Mouse (Mus musculus) intestine, embryonic 16.5 days (tissue): ENCODE measurements around the gene Lcn3. TPM values are rescaled to one million over a fixed set of nuclear protein-coding genes. Genes with fewer than 3 reads are reported as not detected.
"Not testable (repeated sequence)": the region's sequence is repeated elsewhere in the genome, so short reads cannot be mapped to it uniquely, and the experiment has no call there.

Experiments used
- ATAC-seq: fragments of 200-750 bp; cut with Nextera tagmentation; 2 replicates; pipeline ENCODE4 v1.8.0; 2017; ENCODE audit warnings: moderate TSS enrichment, moderate library complexity
- H3K27ac ChIP-seq: fragments of 300-500 bp; sonication (generic); 2 replicates; pipeline ENCODE4 v1.5.1; 2014; ENCODE audit warnings: mild to moderate bottlenecking, low read length
- H3K27me3 ChIP-seq: fragments of 300-500 bp; sonication (generic); replicated peaks from 2 replicates; pipeline ENCODE4 v1.6.1; 2014; ENCODE audit warnings: low read length, control low read depth, mixed read lengths; ENCODE audit not compliant: control insufficient read depth, insufficient read depth
- H3K36me3 ChIP-seq: fragments of 300-500 bp; sonication (generic); 2 replicates; pipeline ENCODE4 v1.6.1; 2014; ENCODE audit warnings: low read length, control low read depth; ENCODE audit not compliant: control insufficient read depth, insufficient read depth
- H3K4me1 ChIP-seq: fragments of 300-500 bp; sonication (generic); 2 replicates; pipeline ENCODE4 v1.6.1; 2014; ENCODE audit warnings: low read length, control low read depth, mixed read lengths; ENCODE audit not compliant: control insufficient read depth, insufficient read depth
- H3K4me2 ChIP-seq: fragments of 300-500 bp; sonication (generic); 2 replicates; pipeline ENCODE4 v1.6.1; 2014; ENCODE audit warnings: low read depth, low read length, control low read depth
- H3K4me3 ChIP-seq: fragments of 300-500 bp; sonication (generic); 2 replicates; pipeline ENCODE4 v1.5.1; 2014; ENCODE audit warnings: mild to moderate bottlenecking, low read length
- H3K9ac ChIP-seq: fragments of 300-500 bp; sonication (generic); 2 replicates; pipeline ENCODE4 v1.6.1; 2014; ENCODE audit warnings: low read depth, low read length
- H3K9me3 ChIP-seq: fragments of 300-500 bp; sonication (generic); 2 replicates; pipeline ENCODE4 v1.6.1; 2016; ENCODE audit warnings: low read length, control low read depth; ENCODE audit not compliant: control insufficient read depth
- whole genome bisulfite sequencing: fragments of 180-500 bp; shearing (Covaris S2); extraction: QIAGEN DNeasy Blood & Tissue Kit; methylation state at CpG from one replicate; pipeline ENCODE4 v1.1.7; 2014; 5-methylcytosine and 5-hydroxymethylcytosine counted together
- polyA plus RNA-seq: library from polyadenylated mRNA; unstranded; fragments of >200 nt; fragmentation: Nextera tagmentation; extraction: Ambion mirVana; gene quantifications from 2 replicates; pipeline ENCODE4 v1.2.1, GENCODE M21; 2015

Lcn3 gene
- polyA plus RNA-seq = not detected in 2 replicates

DNA sequence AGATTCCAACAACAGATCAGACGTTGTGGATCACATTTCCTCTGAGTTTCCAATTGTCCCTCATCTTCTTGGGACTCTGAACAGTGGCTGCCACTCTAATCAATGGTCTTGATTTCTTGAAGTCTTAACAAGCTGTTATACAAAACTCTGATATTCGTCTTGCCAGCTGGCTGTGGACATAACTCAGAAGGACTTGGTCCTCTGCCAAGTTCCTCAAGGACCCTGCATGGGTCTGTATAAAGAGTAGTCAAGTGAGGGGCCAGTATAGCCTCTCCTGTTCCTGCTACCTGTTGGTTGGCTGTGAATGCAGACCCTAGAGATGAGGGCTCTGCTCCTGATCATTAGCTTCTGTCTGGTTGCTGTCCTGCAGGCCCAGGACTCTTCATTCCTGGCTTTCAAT, at the start of gene Lcn3:
Gene Lcn3, plus strand, starts transcription at position 301 of the 400 bp plus-strand sequence.
- Histone ChIP-seq H3K4me2 (no peak within 1 kb of the TSS), H3K4me1 (no peaks in the 10 kb centered on the region), H3K9ac (no peak within 1 kb of the TSS), H3K36me3 (no peaks in the 10 kb centered on the region), H3K27ac (no peak within 1 kb of the TSS), H3K27me3 (no peaks in the 10 kb centered on the region), H3K4me3 (no peak within 1 kb of the TSS), H3K9me3 (no peaks in the 10 kb centered on the region)
- no peak for ATAC-seq
- WGBS = 42% methylated on average over 2 of the region's 2 CpGs

DNA sequence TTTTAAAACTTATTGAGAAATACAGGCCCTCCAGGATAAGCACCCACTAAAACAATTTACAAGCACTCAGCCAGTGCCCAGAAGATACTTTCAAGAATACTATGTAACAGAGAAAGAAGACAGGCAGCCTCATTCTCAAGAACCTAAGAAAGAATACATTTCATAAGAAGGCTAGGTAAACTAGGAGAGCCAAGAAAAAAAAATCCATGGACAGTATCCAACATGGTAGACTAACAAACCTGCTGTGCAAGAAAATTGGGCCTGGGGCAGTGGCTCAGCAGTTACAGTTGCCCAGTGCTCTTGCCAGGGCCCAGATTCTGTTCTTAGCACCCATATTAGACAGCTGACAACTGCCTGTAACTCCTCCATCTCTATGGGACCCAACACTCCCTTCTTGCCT, 48.1 kb upstream of the Lcn3 start:
- no peaks in the 10 kb centered on the region for H3K36me3 ChIP-seq
- H3K27ac ChIP-seq = no peak overlapping the region
- no peaks in the 10 kb centered on the region for H3K27me3 ChIP-seq
- H3K9ac ChIP-seq = no peak overlapping the region
- no peak overlapping the region for H3K4me2 ChIP-seq
- no peak for ATAC-seq
- H3K9me3 ChIP-seq = 0 out of 2 replicates have a peak, but pooled peaks cover 4% of the 10 kb centered on the region
- H3K4me3 ChIP-seq = no peak overlapping the region
- no peaks in the 10 kb centered on the region for H3K4me1 ChIP-seq

DNA sequence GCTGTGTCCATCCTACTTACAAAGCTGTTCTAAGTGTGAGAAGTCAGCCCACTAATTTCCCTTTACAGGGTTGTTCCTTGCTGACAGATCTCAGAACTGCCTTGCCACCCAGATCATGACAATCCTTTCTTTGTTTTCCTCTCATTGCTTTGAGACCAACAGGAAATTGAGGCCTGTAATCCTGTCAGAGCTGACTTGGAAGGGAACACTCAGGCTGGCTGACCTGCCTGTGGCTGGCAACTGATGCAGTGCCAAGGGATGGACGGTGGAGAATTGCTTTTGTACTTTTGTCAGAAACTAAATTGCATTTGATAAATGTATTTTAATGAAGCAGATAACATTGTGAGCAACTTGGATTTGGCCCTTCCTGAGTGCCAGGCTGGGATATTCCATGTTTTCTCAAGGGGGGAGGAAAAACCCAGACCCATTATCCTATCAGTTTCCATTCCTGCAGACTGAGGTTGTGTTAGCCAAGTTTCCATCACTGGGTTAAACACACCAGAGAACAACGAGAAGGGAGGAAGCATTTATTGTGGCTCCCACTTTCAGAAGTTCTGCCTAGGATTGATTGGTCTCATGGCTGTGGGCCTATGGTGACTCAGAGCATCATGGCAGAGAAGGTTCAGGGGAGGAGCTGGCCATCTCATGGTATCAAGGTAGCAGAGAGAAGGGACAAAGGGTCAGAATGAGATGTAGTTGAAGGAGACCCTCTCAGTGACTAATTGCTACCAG, 32.0 kb upstream of the Lcn3 start:
- Histone ChIP-seq H3K4me1 (no peaks in the 10 kb centered on the region), H3K4me2 (no peak overlapping the region), H3K36me3 (no peaks in the 10 kb centered on the region), H3K27ac (no peak overlapping the region), H3K9me3 (no peaks in the 10 kb centered on the region), H3K27me3 (no peaks in the 10 kb centered on the region), H3K4me3 (no peak overlapping the region), H3K9ac (no peak overlapping the region)
- no peak for ATAC-seq
- WGBS = 59% methylated on average over 2 of the region's 2 CpGs

- not testable (repeated sequence) for H3K36me3 ChIP-seq, H3K4me1 ChIP-seq, H3K27ac ChIP-seq, H3K27me3 ChIP-seq, H3K4me3 ChIP-seq, ATAC-seq, H3K4me2 ChIP-seq, H3K9ac ChIP-seq, H3K9me3 ChIP-seq
- WGBS = 71% methylated on average over 3 of the region's 3 CpGs
Measured at GRCm38 (mm10) chr2:25736709-25737108, 28.7 kb upstream of the Lcn3 start, which contains the start of gene Obp2b. TSS of gene Obp2b (plus strand) at chr2:25737009.

- ATAC-seq = no peak
- Histone ChIP-seq H3K9ac (no peak overlapping the region), H3K4me1 (no peaks in the 10 kb centered on the region), H3K4me2 (no peak overlapping the region), H3K27me3 (no peaks in the 10 kb centered on the region), H3K36me3 (no peaks in the 10 kb centered on the region), H3K9me3 (no peaks in the 10 kb centered on the region), H3K27ac (no peak overlapping the region), H3K4me3 (no peak overlapping the region)
- WGBS = 90% methylated on average over 1 of the region's 1 CpGs
Measured at GRCm38 (mm10) chr2:25741671-25742070, 23.7 kb upstream of the Lcn3 start.

DNA sequence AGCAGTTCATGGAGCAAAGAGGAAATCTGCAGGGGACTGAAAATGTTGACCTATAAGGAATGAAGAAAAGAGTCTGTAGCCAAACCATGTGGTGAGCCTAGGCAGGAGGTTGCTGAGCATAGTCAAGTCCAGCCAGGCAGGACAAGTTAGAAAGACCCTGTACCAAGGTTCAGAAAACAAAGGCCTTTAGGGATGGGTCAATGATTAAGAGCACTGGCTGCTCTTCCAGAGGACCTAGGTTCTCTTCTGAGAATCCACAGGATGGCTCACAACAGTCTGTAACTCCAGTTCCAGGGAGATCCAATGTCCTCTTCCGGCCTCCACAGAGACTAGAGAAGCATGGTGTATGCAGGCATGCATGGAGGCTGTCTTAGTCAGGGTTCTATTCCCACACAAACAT, 11.2 kb upstream of the Lcn3 start:
- H3K27me3 ChIP-seq = no peaks in the 10 kb centered on the region
- no peaks in the 10 kb centered on the region for H3K4me1 ChIP-seq
- H3K36me3 ChIP-seq = no peaks in the 10 kb centered on the region
- no peak overlapping the region for H3K9ac ChIP-seq
- no peak for ATAC-seq
- no peak overlapping the region for H3K4me2 ChIP-seq
- no peaks in the 10 kb centered on the region for H3K9me3 ChIP-seq
- H3K27ac ChIP-seq = no peak overlapping the region
- WGBS = 88% methylated on average over 1 of the region's 1 CpGs
- no peak overlapping the region for H3K4me3 ChIP-seq

- ATAC-seq = no peak
Measured at GRCm38 (mm10) chr2:25758064-25758625, 7.2 kb upstream of the Lcn3 start.

DNA sequence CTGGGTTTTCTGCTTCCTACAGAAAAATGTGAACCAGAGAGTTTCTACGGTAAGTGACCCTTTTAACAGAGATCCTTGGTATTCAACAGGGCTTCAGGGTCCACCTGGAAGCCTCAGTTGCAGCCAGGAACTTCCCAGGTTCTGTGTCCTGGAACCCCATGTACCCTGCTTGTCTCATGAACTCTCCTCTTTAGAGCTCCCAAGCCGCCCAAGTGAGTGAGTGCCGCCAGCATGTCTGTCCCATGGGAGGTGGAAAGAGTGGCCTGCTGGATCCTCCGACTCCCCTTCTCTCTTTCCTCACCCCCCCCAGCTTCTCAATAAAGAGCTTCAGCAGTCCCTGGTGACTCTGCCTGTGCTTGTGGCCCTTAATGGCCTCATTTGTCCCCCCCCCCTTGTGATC, 2.4 kb downstream of the Lcn3 start:
- no peak overlapping the region for H3K9ac ChIP-seq
- H3K27me3 ChIP-seq = no peaks in the 10 kb centered on the region
- no peak overlapping the region for H3K4me3 ChIP-seq
- no peaks in the 10 kb centered on the region for H3K36me3 ChIP-seq
- 71% methylated on average over 4 of the region's 4 CpGs for WGBS
- no peaks in the 10 kb centered on the region for H3K9me3 ChIP-seq
- H3K4me1 ChIP-seq = no peaks in the 10 kb centered on the region
- H3K27ac ChIP-seq = no peak overlapping the region
- H3K4me2 ChIP-seq = no peak overlapping the region
- ATAC-seq = no peak

More at GRCm38 (mm10) chr2:25758064-25758625, 7.2 kb upstream of the Lcn3 start:
- Histone ChIP-seq H3K9ac (no peak overlapping the region), H3K27me3 (no peaks in the 10 kb centered on the region), H3K36me3 (no peaks in the 10 kb centered on the region), H3K4me1 (no peaks in the 10 kb centered on the region), H3K9me3 (no peaks in the 10 kb centered on the region), H3K27ac (no peak overlapping the region), H3K4me3 (no peak overlapping the region), H3K4me2 (no peak overlapping the region)
- 63% methylated on average over 4 of the region's 4 CpGs for WGBS

DNA sequence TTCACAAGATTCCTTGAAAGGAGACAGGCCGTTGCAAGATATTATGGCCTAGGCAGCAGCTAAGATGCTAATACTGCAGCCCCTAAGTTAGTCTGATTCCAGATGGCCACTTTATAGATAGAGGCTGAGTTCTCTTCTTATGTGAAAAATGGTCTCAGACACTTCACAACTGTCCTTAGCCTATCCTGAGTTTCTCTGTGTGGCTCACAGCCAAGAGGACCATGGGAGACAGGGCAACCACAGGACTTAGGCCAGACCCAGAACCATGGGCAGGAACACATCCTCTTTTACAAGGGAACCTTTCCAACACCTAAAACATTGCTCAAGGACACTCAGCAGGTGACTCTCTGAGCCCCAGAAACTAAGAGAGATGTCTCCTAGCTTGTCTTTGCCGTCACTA, 8.1 kb downstream of the Lcn3 start:
- H3K36me3 ChIP-seq = no peaks in the 10 kb centered on the region
- no peaks in the 10 kb centered on the region for H3K9me3 ChIP-seq
- no peaks in the 10 kb centered on the region for H3K27me3 ChIP-seq
- no peak overlapping the region for H3K4me2 ChIP-seq
- H3K27ac ChIP-seq = no peak overlapping the region
- no peak overlapping the region for H3K4me3 ChIP-seq
- no peak overlapping the region for H3K9ac ChIP-seq
- WGBS = 88% methylated on average over 2 of the region's 2 CpGs
- no peak for ATAC-seq
- H3K4me1 ChIP-seq = no peaks in the 10 kb centered on the region
